Mouse (Mus musculus): Measurements from ENCODE around the gene BC005537. TPM values are rescaled to one million over a fixed set of nuclear protein-coding genes. Genes with fewer than 3 reads are reported as not detected.
"Not testable (repeated sequence)": the region's sequence is repeated elsewhere in the genome, so short reads cannot be mapped to it uniquely, and the experiment has no call there.

Gene BC005537
- polyA plus RNA-seq, 1 experiment: 28.3 TPM

DNA sequence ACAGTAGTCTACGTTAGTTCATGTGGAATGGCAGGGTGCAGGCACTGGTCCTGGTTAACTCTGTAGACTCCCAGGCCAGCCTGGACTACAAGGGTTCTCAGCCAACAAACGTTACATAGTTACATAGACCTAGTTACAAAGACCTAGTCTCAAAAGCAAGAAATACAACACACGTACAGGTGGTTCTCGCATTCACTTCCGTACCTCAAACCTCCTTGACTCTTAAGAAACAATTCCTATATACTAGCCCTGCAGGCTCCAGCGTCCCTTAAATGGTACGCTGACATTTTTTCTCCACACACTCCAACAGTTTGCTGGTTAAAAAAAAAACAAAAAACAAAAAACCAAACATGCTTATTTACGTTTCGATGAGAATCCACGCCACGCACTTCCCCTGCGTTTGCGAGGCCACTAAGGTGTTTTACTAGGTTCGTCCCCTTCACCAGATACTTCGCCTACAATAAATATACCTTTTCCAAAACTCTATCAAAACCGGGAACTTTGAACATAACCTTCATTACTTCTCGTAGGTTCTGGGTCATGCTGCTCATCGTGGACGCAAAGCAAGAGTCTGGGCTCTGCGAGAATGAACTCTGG is 29.4 kb downstream of the BC005537 start:
- no peak for TF ChIP-seq USF1 (IDR thresholded peaks at IDR 0.05; ENCODE audit: low read depth)
- TF ChIP-seq MYOD1 (IDR thresholded peaks at IDR 0.05; ENCODE audit: control insufficient read depth, insufficient read length, low read depth): no peak
- TF ChIP-seq CEBPB (IDR thresholded peaks at IDR 0.05; ENCODE audit: low read depth): no peak
- TF ChIP-seq MAX (IDR thresholded peaks at IDR 0.05): no peak
- no peak for TF ChIP-seq CTCF (IDR thresholded peaks at IDR 0.05; ENCODE audit: control insufficient read depth, insufficient read depth, insufficient read length)
- TF ChIP-seq FOSL1 (IDR thresholded peaks at IDR 0.05; ENCODE audit: insufficient read depth, low read length, poor library complexity, severe bottlenecking): no peak
- Histone ChIP-seq H3K4me3 (ENCODE audit: insufficient read depth, poor library complexity, severe bottlenecking) (peak overlapping the region; percentile 89), H3K79me3 (ENCODE audit: low read depth) (peaks cover 42% of the 10 kb centered on the region), H3K36me3 (ENCODE audit: control insufficient read depth, insufficient read depth) (peaks cover 14% of the 10 kb centered on the region), H3K79me2 (ENCODE audit: control insufficient read depth, insufficient read depth) (peaks cover 55% of the 10 kb centered on the region), H3ac (ENCODE audit: control insufficient read depth, insufficient read length, low read depth) (peak overlapping the region; percentile 94), H3K27me3 (ENCODE audit: control insufficient read depth, insufficient read depth, insufficient read length) (no peaks in the 10 kb centered on the region)

DNA sequence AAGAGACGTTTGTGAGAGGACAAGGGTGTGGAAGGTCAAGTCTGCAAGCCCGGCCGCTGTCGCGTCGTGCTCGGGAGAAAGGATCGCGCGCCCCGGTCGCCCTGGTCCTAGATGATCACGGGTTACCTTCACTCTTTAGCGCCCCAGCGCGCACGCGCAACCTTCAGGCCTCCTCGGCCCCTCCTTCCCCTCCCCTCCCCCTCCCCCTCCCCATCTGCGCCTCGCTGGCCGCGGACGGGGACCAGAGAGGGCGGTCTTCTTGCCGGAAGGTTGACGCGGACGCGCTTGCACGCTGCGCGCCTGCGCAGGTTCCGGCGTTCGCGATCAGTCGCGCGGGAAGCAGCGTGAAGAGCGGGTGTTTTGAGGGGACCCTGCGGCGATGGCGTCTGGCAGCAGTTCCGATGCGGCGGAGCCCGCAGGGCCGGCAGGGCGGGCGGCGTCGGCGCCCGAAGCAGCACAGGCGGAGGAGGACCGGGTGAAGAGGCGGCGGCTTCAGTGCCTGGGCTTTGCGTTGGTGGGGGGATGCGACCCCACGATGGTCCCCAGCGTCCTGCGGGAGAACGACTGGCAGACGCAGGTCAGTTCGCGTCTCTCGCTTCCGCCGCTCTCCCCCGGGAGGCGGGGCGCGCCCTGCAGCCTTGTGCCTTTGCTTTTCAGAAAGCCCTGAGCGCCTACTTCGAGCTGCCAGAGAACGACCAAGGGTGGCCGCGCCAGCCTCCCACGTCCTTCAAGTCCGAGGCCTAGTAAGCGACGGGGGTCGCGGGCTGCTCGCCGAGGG is 30.1 kb downstream of the BC005537 start, which contains the start of the genes Acot13 and Tdp2:
Gene Acot13 (minus strand): TSS at position 188 of the 778 bp plus-strand sequence.
Gene Tdp2 (plus strand): TSS at position 327 of the 778 bp plus-strand sequence.
- Histone ChIP-seq H3K79me2 (ENCODE audit: control insufficient read depth, insufficient read depth) (peaks cover 61% of the 10 kb centered on the region), H3K36me3 (ENCODE audit: control insufficient read depth, insufficient read depth) (peaks cover 21% of the 10 kb centered on the region), H3ac (ENCODE audit: control insufficient read depth, insufficient read length, low read depth) (peak within 1 kb of the TSS; percentile 98), H3K4me3 (ENCODE audit: insufficient read depth, poor library complexity, severe bottlenecking) (peak within 1 kb of the TSS; percentile 89), H3K27me3 (ENCODE audit: control insufficient read depth, insufficient read depth, insufficient read length) (no peaks in the 10 kb centered on the region), H3K79me3 (ENCODE audit: low read depth) (peaks cover 49% of the 10 kb centered on the region)
- no peak for TF ChIP-seq CTCF (IDR thresholded peaks at IDR 0.05; ENCODE audit: control insufficient read depth, insufficient read depth, insufficient read length)
- no peak for TF ChIP-seq USF1 (IDR thresholded peaks at IDR 0.05; ENCODE audit: low read depth)
- TF ChIP-seq CEBPB (IDR thresholded peaks at IDR 0.05; ENCODE audit: low read depth): no peak
- TF ChIP-seq MAX (IDR thresholded peaks at IDR 0.05): no peak
- TF ChIP-seq MYOD1 (IDR thresholded peaks at IDR 0.05; ENCODE audit: control insufficient read depth, insufficient read length, low read depth): no peak
- TF ChIP-seq FOSL1 (IDR thresholded peaks at IDR 0.05; ENCODE audit: insufficient read depth, low read length, poor library complexity, severe bottlenecking): no peak
- TF ChIP-seq MYOG (IDR thresholded peaks at IDR 0.05; ENCODE audit: control insufficient read depth, extremely low read depth, insufficient read length): no peak

GRCm38 (mm10) chr13:24832131-24832810 is 30.8 kb downstream of the BC005537 start:
- peaks cover 56% of the 10 kb centered on the region for H3K79me3 ChIP-seq (ENCODE audit: low read depth)
- H3K79me2 ChIP-seq (ENCODE audit: control insufficient read depth, insufficient read depth): peaks cover 69% of the 10 kb centered on the region
- peak overlapping the region; percentile 98 for H3ac ChIP-seq (ENCODE audit: control insufficient read depth, insufficient read length, low read depth)
- H3K27me3 ChIP-seq (ENCODE audit: control insufficient read depth, insufficient read depth, insufficient read length): no peaks in the 10 kb centered on the region
- peaks cover 22% of the 10 kb centered on the region for H3K36me3 ChIP-seq (ENCODE audit: control insufficient read depth, insufficient read depth)
- TF ChIP-seq CEBPB (IDR thresholded peaks at IDR 0.05; ENCODE audit: low read depth) (no peak), USF1 (IDR thresholded peaks at IDR 0.05; ENCODE audit: low read depth) (no peak), CTCF (IDR thresholded peaks at IDR 0.05; ENCODE audit: control insufficient read depth, insufficient read depth, insufficient read length) (no peak), MYOG (IDR thresholded peaks at IDR 0.05; ENCODE audit: control insufficient read depth, extremely low read depth, insufficient read length) (no peak), FOSL1 (IDR thresholded peaks at IDR 0.05; ENCODE audit: insufficient read depth, low read length, poor library complexity, severe bottlenecking) (no peak), MAX (IDR thresholded peaks at IDR 0.05) (no peak), MYOD1 (IDR thresholded peaks at IDR 0.05; ENCODE audit: control insufficient read depth, insufficient read length, low read depth) (no peak)
- peak overlapping the region; percentile 89 for H3K4me3 ChIP-seq (ENCODE audit: insufficient read depth, poor library complexity, severe bottlenecking)

- H3K79me2 ChIP-seq (ENCODE audit: control insufficient read depth, insufficient read depth): peaks cover 74% of the 10 kb centered on the region
- peak overlapping the region; percentile 89 for H3K4me3 ChIP-seq (ENCODE audit: insufficient read depth, poor library complexity, severe bottlenecking)
- H3K79me3 ChIP-seq (ENCODE audit: low read depth): peaks cover 60% of the 10 kb centered on the region
- TF ChIP-seq MYOG (IDR thresholded peaks at IDR 0.05; ENCODE audit: control insufficient read depth, extremely low read depth, insufficient read length): no peak
- no peak for TF ChIP-seq CTCF (IDR thresholded peaks at IDR 0.05; ENCODE audit: control insufficient read depth, insufficient read depth, insufficient read length)
- no peak for TF ChIP-seq CEBPB (IDR thresholded peaks at IDR 0.05; ENCODE audit: low read depth)
- no peak for TF ChIP-seq USF1 (IDR thresholded peaks at IDR 0.05; ENCODE audit: low read depth)
- TF ChIP-seq MAX (IDR thresholded peaks at IDR 0.05): no peak
- no peak for TF ChIP-seq MYOD1 (IDR thresholded peaks at IDR 0.05; ENCODE audit: control insufficient read depth, insufficient read length, low read depth)
- no peak for TF ChIP-seq FOSL1 (IDR thresholded peaks at IDR 0.05; ENCODE audit: insufficient read depth, low read length, poor library complexity, severe bottlenecking)
- H3ac ChIP-seq (ENCODE audit: control insufficient read depth, insufficient read length, low read depth): peak overlapping the region; percentile 98
- peaks cover 22% of the 10 kb centered on the region for H3K36me3 ChIP-seq (ENCODE audit: control insufficient read depth, insufficient read depth)
- no peaks in the 10 kb centered on the region for H3K27me3 ChIP-seq (ENCODE audit: control insufficient read depth, insufficient read depth, insufficient read length)
Observed at GRCm38 (mm10) chr13:24832811-24833155, 31.3 kb downstream of the BC005537 start.

DNA sequence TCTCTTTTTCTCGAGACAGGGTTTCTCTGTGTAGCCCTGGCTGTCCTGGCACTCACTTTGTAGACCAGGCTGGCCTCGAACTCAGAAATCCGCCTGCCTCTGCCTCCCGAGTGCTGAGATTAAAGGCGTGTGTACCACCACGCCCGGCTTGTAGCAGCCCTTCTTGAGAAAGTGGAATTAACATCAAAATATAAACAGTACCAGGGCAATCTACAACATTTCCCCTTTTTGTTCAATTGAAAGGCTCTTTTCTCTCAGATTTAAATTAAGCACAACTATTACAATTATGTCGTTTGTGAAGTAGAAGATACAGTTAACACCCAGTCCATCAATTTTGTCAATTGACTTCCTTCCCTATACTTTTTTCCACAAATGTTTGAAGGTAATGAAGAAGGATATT is 36.3 kb downstream of the BC005537 start:
- Histone ChIP-seq H3K36me3 (ENCODE audit: control insufficient read depth, insufficient read depth) (peaks cover 59% of the 10 kb centered on the region), H3K79me3 (ENCODE audit: low read depth) (peaks cover 63% of the 10 kb centered on the region), H3K79me2 (ENCODE audit: control insufficient read depth, insufficient read depth) (peaks cover 75% of the 10 kb centered on the region)
- not testable (repeated sequence) for H3K27me3 ChIP-seq (ENCODE audit: control insufficient read depth, insufficient read depth, insufficient read length); H3K4me3 ChIP-seq (ENCODE audit: insufficient read depth, poor library complexity, severe bottlenecking); H3ac ChIP-seq (ENCODE audit: control insufficient read depth, insufficient read length, low read depth)
